In the genomic region with DNA sequence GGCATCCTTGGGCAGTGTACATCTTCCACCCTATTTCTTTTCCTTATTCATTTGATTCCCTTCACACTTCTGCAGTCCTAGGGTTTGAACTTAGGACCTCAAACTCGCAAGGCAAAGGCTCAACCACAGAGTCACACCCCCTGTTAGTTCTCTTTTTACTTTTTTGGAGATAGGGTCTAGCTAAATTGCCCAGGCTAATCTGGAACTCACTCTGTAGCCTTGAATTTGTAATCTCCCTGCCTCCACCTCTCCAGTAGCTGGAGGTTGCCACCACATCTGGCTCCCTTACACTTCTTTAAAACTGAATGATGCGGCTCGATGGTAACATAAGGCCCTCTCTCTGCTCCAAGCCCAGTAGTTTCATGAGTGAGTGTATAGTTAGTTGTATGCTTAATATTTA, we compare ENCODE assay signal across 1 mouse cellular context.
TF ChIP-seq lines count a peak whose summit lies in the region.

No protein-coding gene starts in this region.

TF ChIP-seq in MEL, 35 proteins besides CTCF, POLR2A, EP300 and RAD21:
- TF ChIP-seq ETS1 (IDR thresholded peaks at IDR 0.05; ENCODE audit: low read depth, low read length) (peak; percentile 46; the same call in 1 of the 2 replicates), ZKSCAN1 (IDR thresholded peaks at IDR 0.05; ENCODE audit: low read depth, low read length) (no peak), CHD1 (IDR thresholded peaks at IDR 0.05; ENCODE audit: low read depth, low read length) (no peak), RCOR1 (IDR thresholded peaks at IDR 0.05; ENCODE audit: low read depth, low read length) (peak; percentile 63), GATA1 (IDR thresholded peaks at IDR 0.05; ENCODE audit: low read depth, low read length) (peak; percentile 45; the same call in 1 of the 2 replicates), UBTF (IDR thresholded peaks at IDR 0.05; ENCODE audit: borderline replicate concordance, insufficient read depth, low read depth, low read length) (no peak), GABPA (IDR thresholded peaks at IDR 0.05; ENCODE audit: low read depth, low read length) (no peak), E2F4 (IDR thresholded peaks at IDR 0.05; ENCODE audit: borderline replicate concordance, low read depth, low read length) (no peak), JUND (IDR thresholded peaks at IDR 0.05; ENCODE audit: low read depth, low read length) (no peak), SIN3A (IDR thresholded peaks at IDR 0.05; ENCODE audit: low read length) (peak; percentile 51), ZNF384 (IDR thresholded peaks at IDR 0.05; ENCODE audit: low read depth, low read length) (no peak), BHLHE40 (IDR thresholded peaks at IDR 0.05; ENCODE audit: borderline replicate concordance, low read depth, low read length) (0 out of 2 replicates have a peak, but pooled peaks have one; percentile 23), POLR2AphosphoS5 (IDR thresholded peaks at IDR 0.05; ENCODE audit: borderline replicate concordance, low read depth, low read length) (no peak), USF2 (IDR thresholded peaks at IDR 0.05; ENCODE audit: borderline replicate concordance in 1 of 2, insufficient read depth in 1 of 2, low read depth in 1 of 2, low read length in 2 of 2) (no peak), USF1 (IDR thresholded peaks at IDR 0.05; ENCODE audit: low read depth, low read length) (no peak), MEF2A (IDR thresholded peaks at IDR 0.05; ENCODE audit: extremely low read depth, insufficient replicate concordance, low read depth, low read length, poor library complexity, severe bottlenecking) (no peak), MYB (IDR thresholded peaks at IDR 0.05; ENCODE audit: low read depth, low read length) (no peak), TAL1 (IDR thresholded peaks at IDR 0.05; ENCODE audit: low read length) (peak; percentile 51), ELF1 (IDR thresholded peaks at IDR 0.05; ENCODE audit: low read depth, low read length) (no peak), ZMIZ1 (IDR thresholded peaks at IDR 0.05; ENCODE audit: low read depth, low read length) (no peak), KAT2A (conservative IDR thresholded peaks at IDR 0.05; ENCODE audit: low read depth, low read length) (no peak), POLR2AphosphoS2 (IDR thresholded peaks at IDR 0.05; ENCODE audit: low read length) (no peak), TCF12 (IDR thresholded peaks at IDR 0.05; ENCODE audit: low read depth, low read length) (peak; percentile 56), MXI1 (IDR thresholded peaks at IDR 0.05; ENCODE audit: low read depth, low read length) (peak; percentile 38; the same call in 1 of the 2 replicates), SMC3 (IDR thresholded peaks at IDR 0.05; ENCODE audit: low read depth, low read length) (peak; percentile 24; the same call in 1 of the 2 replicates), MAFK (IDR thresholded peaks at IDR 0.05; ENCODE audit: borderline replicate concordance, low read depth, low read length) (no peak), NRF1 (IDR thresholded peaks at IDR 0.05; ENCODE audit: insufficient read depth, low read depth, low read length, poor library complexity, severe bottlenecking) (no peak), MYC (IDR thresholded peaks at IDR 0.05; ENCODE audit: low read depth, low read length) (no peak), CHD2 (IDR thresholded peaks at IDR 0.05; ENCODE audit: low read length) (no peak), MAX (IDR thresholded peaks at IDR 0.05; ENCODE audit: low read length) (0 out of 2 replicates have a peak, but pooled peaks have one; percentile 20), HCFC1 (IDR thresholded peaks at IDR 0.05; ENCODE audit: low read depth, low read length) (0 out of 2 replicates have a peak, but pooled peaks have one; percentile 21), ZC3H11A (IDR thresholded peaks at IDR 0.05; ENCODE audit: low read depth, low read length) (no peak), TBP (IDR thresholded peaks at IDR 0.05; ENCODE audit: low read depth, low read length) (peak; percentile 82), MAZ (IDR thresholded peaks at IDR 0.05; ENCODE audit: low read depth, low read length) (no peak)
